Mouse (Mus musculus) heart, postnatal 0 days (tissue): Measurements from ENCODE around the gene Samd9l.

Experiments used
- CTCF ChIP-seq: IDR thresholded peaks from 2 replicates; pipeline ENCODE4 v1.5.1; 2016; ENCODE audit warnings: antibody characterized with exemption, control low read depth, low read depth
- EP300 ChIP-seq: IDR thresholded peaks from 2 replicates; pipeline ENCODE4 v1.6.1; 2016; ENCODE audit warnings: antibody characterized with exemption, low read depth

DNA sequence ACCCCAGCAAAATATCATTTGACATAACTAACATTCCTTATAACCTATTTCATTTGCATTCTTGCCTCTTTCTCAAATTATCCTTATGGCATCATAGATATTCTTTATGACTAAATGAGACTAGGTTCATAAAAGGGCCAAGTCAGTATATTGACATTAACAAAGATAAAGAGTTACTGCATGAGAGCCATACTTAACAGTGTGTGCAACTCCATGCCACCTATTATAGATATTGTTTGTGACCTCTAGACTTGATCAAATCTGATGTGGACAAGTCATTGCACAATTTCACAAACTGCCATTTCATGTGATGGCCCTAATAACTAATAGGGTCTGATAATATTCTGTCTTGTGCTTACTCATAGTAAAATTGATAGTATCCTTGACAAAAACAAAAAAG, 36.7 kb upstream of the Samd9l start:
- TF ChIP-seq EP300: no peak
- TF ChIP-seq CTCF: no peak
